Mouse (Mus musculus) kidney, embryonic 14.5 days (tissue): ENCODE results near the gene Tecr. TPM values are rescaled to one million over a fixed set of nuclear protein-coding genes. Genes with fewer than 3 reads are reported as not detected.

ENCODE experiments used
- ATAC-seq: fragments of 200-750 bp; cut with Nextera tagmentation; 2 replicates; pipeline ENCODE4 v1.8.0; 2017; ENCODE audit warnings: moderate number of reproducible peaks, mild to moderate bottlenecking, moderate TSS enrichment, moderate library complexity; ENCODE audit not compliant: low FRiP score, low TSS enrichment
- H3K27ac ChIP-seq: fragments of 300-500 bp; sonication (generic); 2 replicates; pipeline ENCODE4 v1.5.1; 2014; ENCODE audit warnings: low read depth, mild to moderate bottlenecking, low read length, moderate library complexity, mixed read lengths
- H3K27me3 ChIP-seq: fragments of 300-500 bp; sonication (generic); 2 replicates; pipeline ENCODE4 v1.6.1; 2014; ENCODE audit warnings: mild to moderate bottlenecking, low read length; ENCODE audit not compliant: control insufficient read depth, insufficient read depth
- H3K36me3 ChIP-seq: fragments of 300-500 bp; sonication (generic); 2 replicates; pipeline ENCODE4 v1.6.1; 2014; ENCODE audit warnings: low read length, mixed read lengths; ENCODE audit not compliant: control insufficient read depth, insufficient read depth
- H3K4me1 ChIP-seq: fragments of 300-500 bp; sonication (generic); 2 replicates; pipeline ENCODE4 v1.6.1; 2014; ENCODE audit warnings: low read length, mixed read lengths; ENCODE audit not compliant: control insufficient read depth, insufficient read depth
- H3K4me2 ChIP-seq: fragments of 300-500 bp; sonication (generic); replicated peaks from 2 replicates; pipeline ENCODE4 v1.6.1; 2014; ENCODE audit warnings: low read depth, mild to moderate bottlenecking, low read length
- H3K4me3 ChIP-seq: fragments of 300-500 bp; sonication (generic); 2 replicates; pipeline ENCODE4 v1.5.1; 2014; ENCODE audit warnings: mild to moderate bottlenecking, low read length
- H3K9ac ChIP-seq: fragments of 300-500 bp; sonication (generic); 2 replicates; pipeline ENCODE4 v1.6.1; 2014; ENCODE audit warnings: low read depth, mild to moderate bottlenecking, low read length, moderate library complexity
- H3K9me3 ChIP-seq: fragments of 300-500 bp; sonication (generic); 2 replicates; pipeline ENCODE4 v1.6.1; 2016; ENCODE audit warnings: low read length; ENCODE audit not compliant: control insufficient read depth
- WGBS: fragments of 180-500 bp; shearing (Covaris S2); extraction: QIAGEN DNeasy Blood & Tissue Kit; methylation state at CpG from one replicate; pipeline ENCODE4 v1.1.7; 2014; 5-methylcytosine and 5-hydroxymethylcytosine counted together
- polyA plus RNA-seq: library from polyadenylated mRNA; unstranded; fragments of >200 nt; fragmentation: Nextera tagmentation; extraction: Ambion mirVana; gene quantifications from 2 replicates; pipeline ENCODE4 v1.2.1, GENCODE M21; 2014

The Tecr gene
- polyA plus RNA-seq, 1 experiment from 2014 or later, result 682 TPM

DNA sequence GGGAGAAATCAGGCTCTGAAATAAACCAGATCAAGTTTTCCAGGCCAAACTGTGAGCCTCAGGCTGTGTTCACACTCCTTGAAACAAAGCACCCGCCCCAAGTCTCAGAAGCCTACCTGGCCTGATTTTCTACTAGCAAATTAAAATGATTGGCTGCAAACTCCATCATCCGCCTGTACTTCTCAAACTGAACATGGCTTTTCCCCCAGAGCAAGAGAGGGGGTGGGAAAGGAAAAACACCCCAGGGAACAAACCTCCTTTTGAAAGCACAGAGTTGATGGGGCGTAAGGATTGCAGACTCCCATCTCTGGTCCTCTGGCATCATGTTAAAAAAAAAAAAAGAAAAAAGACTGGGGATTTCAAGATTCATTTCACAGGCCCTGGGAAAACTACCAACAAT, 15.1 kb downstream of the Tecr start:
- ATAC-seq, result no peak
- Histone ChIP-seq H3K9ac (peak overlapping the region; percentile 91; the same call in 1 of the 2 replicates), H3K36me3 (peaks cover 19% of the 10 kb centered on the region; the same call in 1 of the 2 replicates), H3K27ac (no peak overlapping the region), H3K27me3 (no peaks in the 10 kb centered on the region), H3K4me3 (peak overlapping the region; percentile 80), H3K4me1 (peaks cover 25% of the 10 kb centered on the region), H3K9me3 (no peaks in the 10 kb centered on the region), H3K4me2 (peak overlapping the region; percentile 66)
- 70% methylated on average over 3 of the region's 3 CpGs for WGBS

DNA sequence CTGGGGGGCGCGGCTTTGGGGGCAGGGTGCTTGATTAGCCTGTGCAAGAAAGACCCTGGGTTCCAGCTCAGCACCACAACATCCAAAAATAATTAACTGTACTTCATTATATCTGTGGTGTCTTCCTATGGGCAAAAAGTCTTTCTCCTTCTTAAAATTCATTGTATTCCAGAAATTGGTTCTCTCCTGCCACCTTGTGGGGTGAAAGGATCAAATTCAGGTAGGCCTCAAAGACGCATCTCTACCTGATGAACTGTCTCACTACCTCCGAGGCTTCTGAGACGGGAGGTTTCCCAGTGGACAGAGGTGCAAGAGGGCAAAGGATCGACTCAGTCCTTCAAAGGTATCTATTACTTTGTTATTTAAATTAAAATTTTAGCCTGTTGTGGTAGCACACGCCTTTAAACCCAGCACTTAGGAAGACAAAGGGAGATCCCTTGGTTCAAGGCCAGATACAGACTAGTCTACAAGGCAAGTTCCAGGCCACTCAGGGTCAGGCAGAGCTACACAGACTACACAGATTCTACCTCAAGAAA, 17.2 kb downstream of the Tecr start:
- 80% methylated on average over 7 of the region's 7 CpGs for WGBS
- Histone ChIP-seq H3K4me1 (peaks cover 26% of the 10 kb centered on the region), H3K4me3 (no peak overlapping the region), H3K36me3 (peaks cover 19% of the 10 kb centered on the region; the same call in 1 of the 2 replicates), H3K27me3 (no peaks in the 10 kb centered on the region), H3K9ac (no peak overlapping the region), H3K4me2 (no peak overlapping the region), H3K27ac (no peak overlapping the region), H3K9me3 (no peaks in the 10 kb centered on the region)
- no peak for ATAC-seq

DNA sequence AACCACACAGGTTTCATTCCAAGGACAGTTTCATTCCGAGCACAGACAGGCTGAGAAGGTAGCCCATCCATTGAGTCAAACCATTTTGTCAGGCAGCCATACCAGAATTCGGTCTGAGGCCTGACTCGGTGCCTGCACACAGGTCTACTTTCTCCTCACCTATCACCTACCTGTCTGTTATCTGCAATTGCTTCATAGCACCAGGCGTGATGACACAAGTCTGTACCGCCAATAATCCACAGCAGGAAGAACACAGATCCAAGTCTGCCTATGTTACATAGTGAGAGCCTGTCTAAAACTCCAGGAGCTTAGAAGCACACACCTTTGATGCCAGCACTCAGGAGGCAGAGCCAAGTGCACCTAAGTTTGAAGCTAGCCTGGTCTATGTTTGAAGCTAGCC, 18.9 kb downstream of the Tecr start:
- Histone ChIP-seq H3K27me3 (no peaks in the 10 kb centered on the region), H3K9me3 (no peaks in the 10 kb centered on the region), H3K9ac (no peak overlapping the region), H3K36me3 (peaks cover 27% of the 10 kb centered on the region; the same call in 1 of the 2 replicates), H3K27ac (no peak overlapping the region), H3K4me1 (peaks cover 24% of the 10 kb centered on the region), H3K4me2 (no peak overlapping the region), H3K4me3 (no peak overlapping the region)
- 90% methylated on average over 5 of the region's 5 CpGs for WGBS
- ATAC-seq, result no peak

DNA sequence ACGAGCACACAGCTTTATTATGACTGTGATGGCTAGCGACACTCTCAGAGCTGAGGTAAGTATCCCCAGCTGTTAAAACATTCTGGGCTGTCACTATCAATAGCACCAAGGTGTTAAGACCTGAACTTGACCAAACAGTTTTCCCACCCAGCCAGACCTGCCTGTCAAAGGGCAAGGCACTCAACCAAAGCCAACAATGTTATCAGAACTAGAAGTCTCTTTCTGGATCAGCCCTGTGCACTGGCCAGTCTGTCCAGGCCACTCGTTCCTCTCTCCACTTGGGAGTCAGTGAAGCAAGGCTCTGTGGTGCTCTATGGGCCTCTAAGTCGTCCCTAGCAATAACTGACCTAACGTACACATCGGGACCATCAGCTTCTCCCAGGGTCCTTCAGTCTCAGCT, 20.1 kb downstream of the Tecr start:
- WGBS, result 59% methylated on average over 6 of the region's 6 CpGs
- H3K9me3 ChIP-seq, result no peaks in the 10 kb centered on the region
- no peak overlapping the region for H3K27ac ChIP-seq
- H3K4me2 ChIP-seq, result no peak overlapping the region
- peaks cover 17% of the 10 kb centered on the region for H3K4me1 ChIP-seq
- no peak overlapping the region for H3K9ac ChIP-seq
- no peaks in the 10 kb centered on the region for H3K27me3 ChIP-seq
- no peak overlapping the region for H3K4me3 ChIP-seq
- H3K36me3 ChIP-seq, result peaks cover 32% of the 10 kb centered on the region; the same call in 1 of the 2 replicates
- no peak for ATAC-seq

DNA sequence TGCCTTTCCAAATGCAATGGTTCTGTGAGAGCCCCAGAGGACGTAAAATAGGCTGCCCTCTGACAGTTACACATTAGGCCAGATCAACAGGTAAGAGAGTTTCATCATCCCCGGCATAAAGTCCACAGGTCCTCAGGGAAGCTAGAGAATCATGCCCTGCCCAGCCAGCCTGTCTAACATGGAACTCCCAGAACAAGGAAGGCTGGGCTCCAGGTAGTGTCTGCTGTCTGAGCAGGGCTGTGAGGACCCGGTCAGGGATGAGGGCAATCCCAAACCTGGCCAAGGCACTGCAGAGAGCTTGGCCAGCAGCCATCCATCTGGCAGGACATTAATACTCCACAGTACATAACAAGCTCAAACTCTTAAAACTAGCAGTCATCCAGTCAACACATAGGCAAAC, 22.4 kb downstream of the Tecr start:
- no peak overlapping the region for H3K27ac ChIP-seq
- H3K4me2 ChIP-seq, result no peak overlapping the region
- H3K4me3 ChIP-seq, result no peak overlapping the region
- H3K9ac ChIP-seq, result no peak overlapping the region
- H3K9me3 ChIP-seq, result no peaks in the 10 kb centered on the region
- peaks cover 12% of the 10 kb centered on the region for H3K4me1 ChIP-seq
- peaks cover 25% of the 10 kb centered on the region; the same call in 1 of the 2 replicates for H3K36me3 ChIP-seq
- WGBS, result 74% methylated on average over 3 of the region's 3 CpGs
- H3K27me3 ChIP-seq, result no peaks in the 10 kb centered on the region
- ATAC-seq, result no peak

DNA sequence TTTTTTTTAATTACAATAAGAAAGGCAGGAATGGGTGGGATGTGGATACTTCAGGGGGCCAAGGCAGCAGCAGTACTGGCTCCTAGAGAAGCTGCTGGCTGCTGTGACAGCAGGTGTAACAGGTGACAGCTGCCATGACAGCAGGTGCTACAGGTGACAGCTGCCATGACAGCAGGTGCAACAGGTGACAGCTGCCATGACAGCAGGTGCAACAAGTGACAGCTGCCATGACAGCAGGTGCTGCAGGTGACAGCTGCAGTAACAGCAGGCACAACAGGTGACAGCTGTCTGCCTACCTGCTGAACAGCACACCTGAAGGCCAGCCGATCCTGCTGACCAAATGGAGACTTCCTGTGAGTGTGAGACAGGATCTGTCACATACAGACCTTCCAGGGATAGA, 23.0 kb downstream of the Tecr start:
- Histone ChIP-seq H3K9ac (no peak overlapping the region), H3K27ac (no peak overlapping the region), H3K4me1 (peaks cover 12% of the 10 kb centered on the region), H3K4me2 (no peak overlapping the region), H3K27me3 (no peaks in the 10 kb centered on the region), H3K4me3 (no peak overlapping the region), H3K9me3 (no peaks in the 10 kb centered on the region), H3K36me3 (peaks cover 21% of the 10 kb centered on the region; the same call in 1 of the 2 replicates)
- no peak for ATAC-seq
- WGBS, result 88% methylated on average over 1 of the region's 1 CpGs

DNA sequence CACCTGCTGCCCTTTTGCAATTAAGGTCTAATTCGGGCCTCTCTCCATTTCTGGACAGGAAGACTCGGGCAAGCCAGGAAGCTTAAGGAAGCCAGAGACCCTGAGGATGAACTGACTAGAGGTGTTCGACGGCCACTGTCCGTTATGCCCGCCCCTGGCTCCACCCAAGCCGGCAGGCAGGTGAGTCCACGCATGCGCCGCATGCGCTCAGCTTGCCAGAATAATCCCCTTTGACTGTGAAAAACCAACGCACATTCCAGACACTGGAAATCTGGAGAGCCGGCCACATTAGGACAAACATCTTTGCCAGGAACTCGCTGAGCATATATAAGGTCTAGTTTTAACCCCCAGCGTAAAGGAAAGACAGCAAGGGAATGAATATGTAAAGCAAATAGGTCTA, 24.5 kb downstream of the Tecr start:
- H3K4me2 ChIP-seq, result no peak overlapping the region
- H3K4me1 ChIP-seq, result peaks cover 20% of the 10 kb centered on the region
- H3K9ac ChIP-seq, result no peak overlapping the region
- no peak overlapping the region for H3K27ac ChIP-seq
- no peaks in the 10 kb centered on the region for H3K9me3 ChIP-seq
- H3K4me3 ChIP-seq, result no peak overlapping the region
- peaks cover 14% of the 10 kb centered on the region; the same call in 1 of the 2 replicates for H3K36me3 ChIP-seq
- WGBS, result 92% methylated on average over 15 of the region's 15 CpGs
- no peaks in the 10 kb centered on the region for H3K27me3 ChIP-seq
- no peak for ATAC-seq

DNA sequence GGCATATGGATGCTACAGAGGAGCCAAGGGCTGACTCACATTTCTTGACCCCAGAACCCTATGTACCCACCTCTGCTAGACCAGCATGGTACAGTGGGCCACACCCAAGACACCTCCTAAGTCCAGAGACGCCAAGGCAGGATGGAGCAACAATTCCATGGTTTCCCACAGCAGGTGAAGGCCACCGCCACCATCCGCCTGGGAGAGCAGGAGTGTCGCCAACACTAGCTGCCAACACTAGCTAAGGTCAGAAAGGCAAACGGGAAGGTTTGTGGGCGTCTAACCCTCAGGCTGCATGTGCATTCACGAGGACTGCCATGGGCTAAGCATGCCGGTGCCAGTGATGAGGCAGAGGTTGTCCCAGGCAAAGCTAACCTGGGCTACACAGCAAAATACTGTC, 25.5 kb downstream of the Tecr start:
- WGBS, result 93% methylated on average over 8 of the region's 8 CpGs
- H3K9me3 ChIP-seq, result no peaks in the 10 kb centered on the region
- ATAC-seq, result no peak
- H3K4me1 ChIP-seq, result peaks cover 18% of the 10 kb centered on the region
- peaks cover 13% of the 10 kb centered on the region; the same call in 1 of the 2 replicates for H3K36me3 ChIP-seq
- no peak overlapping the region for H3K9ac ChIP-seq
- no peak overlapping the region for H3K27ac ChIP-seq
- H3K27me3 ChIP-seq, result no peaks in the 10 kb centered on the region
- no peak overlapping the region for H3K4me3 ChIP-seq
- H3K4me2 ChIP-seq, result no peak overlapping the region

DNA sequence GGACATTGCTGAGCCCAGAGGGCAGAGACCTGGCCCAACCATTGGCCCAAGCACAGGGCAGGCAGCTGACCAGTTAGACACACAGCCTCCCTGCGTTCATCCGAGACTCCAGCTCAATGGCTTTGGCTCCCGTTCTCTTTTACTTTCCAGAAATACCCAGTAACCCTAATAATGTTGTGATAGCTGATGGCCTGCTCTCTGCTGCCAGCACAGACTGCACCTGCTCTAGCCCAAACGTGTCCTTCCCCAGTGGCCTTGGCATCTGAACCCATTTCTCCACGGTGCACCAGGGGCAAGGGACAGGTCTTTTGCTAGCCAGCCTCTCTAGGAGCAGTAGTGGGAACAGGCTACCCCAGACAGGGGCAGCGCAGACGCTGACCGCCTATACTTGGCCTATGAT, 26.9 kb downstream of the Tecr start:
- H3K36me3 ChIP-seq, result peaks cover 13% of the 10 kb centered on the region; the same call in 1 of the 2 replicates
- no peaks in the 10 kb centered on the region for H3K9me3 ChIP-seq
- ATAC-seq, result no peak
- no peak overlapping the region for H3K27ac ChIP-seq
- WGBS, result 70% methylated on average over 8 of the region's 8 CpGs
- H3K4me2 ChIP-seq, result no peak overlapping the region
- no peak overlapping the region for H3K4me3 ChIP-seq
- no peak overlapping the region for H3K9ac ChIP-seq
- no peaks in the 10 kb centered on the region for H3K27me3 ChIP-seq
- peaks cover 32% of the 10 kb centered on the region for H3K4me1 ChIP-seq
